Mouse (Mus musculus) liver, embryonic 16.5 days (tissue): ENCODE results near the gene Gm28048. TPM values are rescaled to one million over a fixed set of nuclear protein-coding genes. Genes with fewer than 3 reads are reported as not detected.

ENCODE experiments used
- ATAC-seq: fragments of 200-750 bp; cut with Nextera tagmentation; 2 replicates; pipeline ENCODE4 v1.8.0; 2017; ENCODE audit warnings: low read depth, mild to moderate bottlenecking, moderate number of reproducible peaks, moderate library complexity
- H3K27ac ChIP-seq: fragments of 300-500 bp; sonication (generic); 2 replicates; pipeline ENCODE4 v1.5.1; 2014; ENCODE audit warnings: mild to moderate bottlenecking, low read length
- H3K27me3 ChIP-seq: fragments of 300-500 bp; sonication (generic); 2 replicates; pipeline ENCODE4 v1.6.1; 2014; ENCODE audit warnings: low read depth, low read length, mixed read lengths; ENCODE audit not compliant: control insufficient read depth, insufficient read depth
- H3K36me3 ChIP-seq: fragments of 300-500 bp; sonication (generic); 2 replicates; pipeline ENCODE4 v1.6.1; 2014; ENCODE audit warnings: mild to moderate bottlenecking; ENCODE audit not compliant: control insufficient read depth, insufficient read depth
- H3K4me1 ChIP-seq: fragments of 300-500 bp; sonication (generic); 2 replicates; pipeline ENCODE4 v1.6.1; 2014; ENCODE audit warnings: low read depth, low read length, mixed read lengths; ENCODE audit not compliant: control insufficient read depth
- H3K4me2 ChIP-seq: fragments of 300-500 bp; sonication (generic); 2 replicates; pipeline ENCODE4 v1.6.1; 2014; ENCODE audit warnings: low read depth, low read length, mixed read lengths
- H3K4me3 ChIP-seq: fragments of 300-500 bp; sonication (generic); 2 replicates; pipeline ENCODE4 v1.5.1; 2014; ENCODE audit warnings: low read depth, mild to moderate bottlenecking, low read length
- H3K9ac ChIP-seq: fragments of 300-500 bp; sonication (generic); 2 replicates; pipeline ENCODE4 v1.6.1; 2014; ENCODE audit warnings: low read depth, low read length
- H3K9me3 ChIP-seq: fragments of 300-500 bp; sonication (generic); replicated peaks from 2 replicates; pipeline ENCODE4 v1.6.1; 2016; ENCODE audit warnings: low read length; ENCODE audit not compliant: control insufficient read depth
- WGBS: fragments of 180-500 bp; shearing (Covaris S2); extraction: QIAGEN DNeasy Blood & Tissue Kit; methylation state at CpG from one replicate; pipeline ENCODE4 v1.1.7; 2014; ENCODE audit not compliant: insufficient replicate concordance; 5-methylcytosine and 5-hydroxymethylcytosine counted together
- polyA plus RNA-seq: library from polyadenylated mRNA; unstranded; fragments of >200 nt; fragmentation: Nextera tagmentation; extraction: Ambion mirVana; gene quantifications from 2 replicates; pipeline ENCODE4 v1.2.1, GENCODE M21; 2015

Gene Gm28048
- polyA plus RNA-seq, 1 experiment from 2014 or later: 6.4 TPM

GRCm38 (mm10) chr11:22868582-22868981 is 113.3 kb downstream of the Gm28048 start:
- H3K9me3 ChIP-seq: no peaks in the 10 kb centered on the region
- peaks cover 10% of the 10 kb centered on the region for H3K4me1 ChIP-seq
- no peak overlapping the region for H3K4me3 ChIP-seq
- H3K36me3 ChIP-seq: no peaks in the 10 kb centered on the region
- no peak for ATAC-seq
- H3K27me3 ChIP-seq: no peaks in the 10 kb centered on the region
- no peak overlapping the region for H3K9ac ChIP-seq
- H3K4me2 ChIP-seq: no peak overlapping the region
- no peak overlapping the region for H3K27ac ChIP-seq
- 75% methylated on average over 8 of the region's 8 CpGs for WGBS

- H3K4me3 ChIP-seq: no peak overlapping the region
- ATAC-seq: no peak
- WGBS: 64% methylated on average over 5 of the region's 5 CpGs
These were observed 114.2 kb downstream of the Gm28048 start for GRCm38 (mm10) chr11:22867691-22868090.

GRCm38 (mm10) chr11:22865635-22866246 is 116.1 kb downstream of the Gm28048 start:
- H3K9me3 ChIP-seq: no peaks in the 10 kb centered on the region
- no peak overlapping the region for H3K9ac ChIP-seq
- no peak overlapping the region for H3K4me3 ChIP-seq
- 56% methylated on average over 7 of the region's 7 CpGs for WGBS
- H3K4me2 ChIP-seq: no peak overlapping the region
- ATAC-seq: no peak
- H3K36me3 ChIP-seq: no peaks in the 10 kb centered on the region
- H3K27me3 ChIP-seq: no peaks in the 10 kb centered on the region
- H3K4me1 ChIP-seq: peaks cover 3% of the 10 kb centered on the region
- no peak overlapping the region for H3K27ac ChIP-seq

More at GRCm38 (mm10) chr11:22867691-22868090, 114.2 kb downstream of the Gm28048 start:
- Histone ChIP-seq H3K4me2 (no peak overlapping the region), H3K27ac (no peak overlapping the region), H3K4me1 (peaks cover 10% of the 10 kb centered on the region), H3K9ac (no peak overlapping the region), H3K27me3 (no peaks in the 10 kb centered on the region), H3K9me3 (no peaks in the 10 kb centered on the region), H3K36me3 (no peaks in the 10 kb centered on the region)

GRCm38 (mm10) chr11:22864305-22865060 is 117.4 kb downstream of the Gm28048 start:
- no peaks in the 10 kb centered on the region for H3K27me3 ChIP-seq
- 63% methylated on average over 8 of the region's 8 CpGs for WGBS
- no peak overlapping the region for H3K4me3 ChIP-seq
- no peaks in the 10 kb centered on the region for H3K9me3 ChIP-seq
- 0 out of 2 replicates have a peak, but pooled peaks have one; percentile 16 for ATAC-seq
- peak overlapping the region; percentile 9; the same call in 1 of the 2 replicates for H3K27ac ChIP-seq
- no peaks in the 10 kb centered on the region for H3K36me3 ChIP-seq
- no peak overlapping the region for H3K9ac ChIP-seq
- H3K4me2 ChIP-seq: no peak overlapping the region
- peaks cover 11% of the 10 kb centered on the region for H3K4me1 ChIP-seq

- no peak overlapping the region for H3K4me2 ChIP-seq
- ATAC-seq: no peak
- no peaks in the 10 kb centered on the region for H3K9me3 ChIP-seq
- no peaks in the 10 kb centered on the region for H3K27me3 ChIP-seq
- no peaks in the 10 kb centered on the region for H3K36me3 ChIP-seq
- no peak overlapping the region for H3K9ac ChIP-seq
- H3K4me3 ChIP-seq: no peak overlapping the region
- 62% methylated on average over 4 of the region's 4 CpGs for WGBS
- H3K4me1 ChIP-seq: peaks cover 11% of the 10 kb centered on the region
- H3K27ac ChIP-seq: no peak overlapping the region
These were observed 118.3 kb downstream of the Gm28048 start for GRCm38 (mm10) chr11:22863581-22863980.

GRCm38 (mm10) chr11:22861315-22861714 is 120.6 kb downstream of the Gm28048 start:
- Histone ChIP-seq H3K27me3 (no peaks in the 10 kb centered on the region), H3K4me2 (no peak overlapping the region), H3K9ac (no peak overlapping the region), H3K36me3 (no peaks in the 10 kb centered on the region), H3K4me1 (peaks cover 26% of the 10 kb centered on the region), H3K4me3 (no peak overlapping the region), H3K27ac (no peak overlapping the region), H3K9me3 (no peaks in the 10 kb centered on the region)
- WGBS: 72% methylated on average over 4 of the region's 4 CpGs
- ATAC-seq: no peak

- Histone ChIP-seq H3K4me2 (peak within 1 kb of the TSS; percentile 99), H3K4me1 (peaks cover 26% of the 10 kb centered on the region), H3K27ac (peak within 1 kb of the TSS; percentile 82), H3K36me3 (no peaks in the 10 kb centered on the region), H3K27me3 (no peaks in the 10 kb centered on the region), H3K4me3 (peak within 1 kb of the TSS; percentile 86), H3K9me3 (no peaks in the 10 kb centered on the region), H3K9ac (peak within 1 kb of the TSS; percentile 83)
- ATAC-seq: no peak
- 7% methylated on average over 41 of the region's 41 CpGs for WGBS
These were observed 121.3 kb downstream of the Gm28048 start, which contains the start of gene B3gnt2 for GRCm38 (mm10) chr11:22860335-22861227. Gene B3gnt2 (minus strand): TSS chr11:22860961.

- peaks cover 26% of the 10 kb centered on the region for H3K4me1 ChIP-seq
- no peaks in the 10 kb centered on the region for H3K9me3 ChIP-seq
- H3K36me3 ChIP-seq: no peaks in the 10 kb centered on the region
- H3K27ac ChIP-seq: peak overlapping the region; percentile 82
- H3K4me3 ChIP-seq: peak overlapping the region; percentile 86
- peak; percentile 91 for ATAC-seq
- peak overlapping the region; percentile 99 for H3K4me2 ChIP-seq
- under 1% methylated on average over 54 of the region's 55 CpGs for WGBS
- peak overlapping the region; percentile 83 for H3K9ac ChIP-seq
- H3K27me3 ChIP-seq: no peaks in the 10 kb centered on the region
These were observed 122.1 kb downstream of the Gm28048 start for GRCm38 (mm10) chr11:22859633-22860334.
